Mouse (Mus musculus) B cell, adult (primary cell): Measurements from ENCODE around the gene Pof1b. TPM values are rescaled to one million over a fixed set of nuclear protein-coding genes. Genes with fewer than 3 reads are reported as not detected.

Source experiments
- total RNA-seq: library from RNA; stranded (reverse); gene quantifications from 4 replicates; pipeline ENCODE4 v1.2.4, GENCODE M21; 2023; ENCODE audit not compliant: inconsistent age

Pof1b gene
- total RNA-seq: not detected in 4 replicates

DNA sequence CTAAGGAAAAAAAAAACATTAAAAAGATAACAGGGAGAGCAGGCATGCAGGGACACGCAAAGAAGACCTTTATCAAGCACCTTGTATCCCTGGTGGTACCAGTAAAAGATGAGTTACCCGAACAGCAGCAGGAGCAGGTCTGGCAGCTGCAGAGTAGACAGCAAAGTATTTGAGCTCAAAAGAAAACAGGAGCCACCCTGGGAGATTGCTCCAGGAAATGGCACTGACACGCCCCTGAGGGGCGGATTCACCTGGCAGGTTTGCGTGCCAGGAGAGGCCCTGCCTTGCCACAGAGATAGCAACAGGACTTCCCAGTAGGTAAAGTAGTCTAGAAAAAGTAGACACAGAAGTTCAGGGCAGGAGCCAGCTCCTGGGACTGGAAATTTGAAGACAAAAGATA, at the start of gene Pof1b:
Gene Pof1b (minus strand): TSS at position 144 of the 400 bp plus-strand sequence.

DNA sequence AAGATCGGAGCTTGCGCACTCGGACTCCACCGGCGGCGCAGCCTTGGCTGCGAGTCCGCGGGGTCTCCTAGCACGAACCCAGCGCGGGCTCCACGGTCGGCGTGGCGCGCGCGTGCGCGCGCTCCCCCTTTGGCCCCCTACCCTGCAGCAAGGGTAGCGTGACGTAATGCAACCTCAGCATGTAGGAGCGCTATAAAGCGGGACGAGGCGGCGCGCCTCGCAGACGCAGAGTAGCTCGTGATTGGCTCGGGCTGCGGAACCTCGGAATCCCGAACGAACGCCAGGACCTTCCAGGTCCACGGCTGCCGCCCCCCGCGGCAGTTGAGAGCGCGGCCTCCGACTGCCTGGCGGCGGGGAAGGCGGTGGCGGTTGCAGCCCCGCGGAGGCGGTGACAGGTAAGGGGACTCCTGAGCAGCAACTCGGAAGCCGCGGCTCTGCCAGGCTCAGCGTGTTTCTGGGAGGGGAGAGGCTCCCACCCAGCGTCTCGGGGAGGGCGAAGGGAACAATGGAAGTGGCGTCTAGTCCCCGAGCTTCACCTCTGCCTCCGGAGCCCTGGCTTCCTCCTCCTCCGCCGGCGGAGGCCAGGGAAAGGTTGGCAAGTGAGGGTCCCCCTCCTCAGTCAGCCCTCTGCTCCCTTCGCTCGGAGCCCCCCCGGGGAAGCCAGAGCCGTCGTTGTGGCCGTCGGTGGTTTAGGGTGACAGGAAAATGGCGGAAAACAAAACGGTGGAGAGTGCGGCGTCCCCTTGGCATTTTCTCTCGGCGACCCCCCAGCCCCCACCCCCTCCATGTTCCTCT, 97.7 kb downstream of the Pof1b start, which contains the start of gene Zfp711:
Gene Zfp711 (plus strand): TSS at position 16 of the 795 bp plus-strand sequence.

Other genes starting within 250 kb of the Pof1b start
- not detected in 4 replicates for gene 2010106E10Rik, start 203.4 kb downstream of the Pof1b start, total RNA-seq
- gene Zfp711, start 98.1 kb downstream of the Pof1b start, total RNA-seq: not detected in 4 replicates